Mouse (Mus musculus): ENCODE measurements around the gene Fmnl1. TPM values are rescaled to one million over a fixed set of nuclear protein-coding genes. Genes with fewer than 3 reads are reported as not detected.

Fmnl1 gene
- 3.5 and 4.4 TPM in 2 replicates for polyA plus RNA-seq (2015; fragmentation: Nextera tagmentation; extraction: Ambion mirVana)

GRCm38 (mm10) chr11:103170494-103171285, at the start of gene Fmnl1:
Gene Fmnl1 (plus strand): TSS chr11:103171107.
- H3K9me3 ChIP-seq (replicated peaks; ENCODE audit: control insufficient read depth, low read length), result no peaks in the 10 kb centered on the region
- H3K4me1 ChIP-seq (ENCODE audit: control insufficient read depth, insufficient read depth, low read length), result peaks cover 4% of the 10 kb centered on the region; the same call in 1 of the 2 replicates
- H3K4me3 ChIP-seq (replicated peaks; ENCODE audit: low read length), result peak within 1 kb of the TSS; percentile 59
- peak; percentile 16; the same call in 1 of the 2 replicates for ATAC-seq (ENCODE audit: insufficient read depth, low FRiP score)
- H3K27me3 ChIP-seq (ENCODE audit: control insufficient read depth, insufficient read depth, low read length), result peaks cover 24% of the 10 kb centered on the region
- no peak within 1 kb of the TSS for H3K27ac ChIP-seq (ENCODE audit: low read length)
- 2% methylated on average over 73 of the region's 84 CpGs for WGBS
- no peaks in the 10 kb centered on the region for H3K36me3 ChIP-seq (ENCODE audit: control insufficient read depth, insufficient read depth, low read length)
- peak within 1 kb of the TSS; percentile 71 for H3K9ac ChIP-seq (ENCODE audit: low read length)
- H3K4me2 ChIP-seq (ENCODE audit: low read depth, low read length), result peak within 1 kb of the TSS; percentile 99

- under 1% methylated on average over 39 of the region's 39 CpGs for WGBS
- no peaks in the 10 kb centered on the region for H3K27me3 ChIP-seq (ENCODE audit: control insufficient read depth, insufficient read depth, low read length)
- ATAC-seq (ENCODE audit: insufficient read depth, low FRiP score), result peak; percentile 57
- H3K9me3 ChIP-seq (replicated peaks; ENCODE audit: control insufficient read depth, low read length), result no peaks in the 10 kb centered on the region
- H3K4me1 ChIP-seq (ENCODE audit: control insufficient read depth, insufficient read depth, low read length), result peaks cover 21% of the 10 kb centered on the region
- H3K4me3 ChIP-seq (replicated peaks; ENCODE audit: low read length), result peak within 1 kb of the TSS; percentile 80
- H3K9ac ChIP-seq (ENCODE audit: low read length), result peak within 1 kb of the TSS; percentile 95
- H3K4me2 ChIP-seq (ENCODE audit: low read depth, low read length), result peak within 1 kb of the TSS; percentile 94
- H3K27ac ChIP-seq (ENCODE audit: low read length), result peak within 1 kb of the TSS; percentile 97
- H3K36me3 ChIP-seq (ENCODE audit: control insufficient read depth, insufficient read depth, low read length), result no peaks in the 10 kb centered on the region
Observed at GRCm38 (mm10) chr11:103131701-103132575, 39.0 kb upstream of the Fmnl1 start, which contains the start of gene Hexim2. Gene Hexim2 (plus strand): TSS chr11:103132429.

- Histone ChIP-seq H3K4me1 (ENCODE audit: control insufficient read depth, insufficient read depth, low read length) (peaks cover 21% of the 10 kb centered on the region), H3K36me3 (ENCODE audit: control insufficient read depth, insufficient read depth, low read length) (no peaks in the 10 kb centered on the region), H3K4me3 (replicated peaks; ENCODE audit: low read length) (peak overlapping the region; percentile 80), H3K27me3 (ENCODE audit: control insufficient read depth, insufficient read depth, low read length) (no peaks in the 10 kb centered on the region), H3K9me3 (replicated peaks; ENCODE audit: control insufficient read depth, low read length) (no peaks in the 10 kb centered on the region), H3K27ac (ENCODE audit: low read length) (peak overlapping the region; percentile 97), H3K4me2 (ENCODE audit: low read depth, low read length) (peak overlapping the region; percentile 94), H3K9ac (ENCODE audit: low read length) (peak overlapping the region; percentile 95)
- peak; percentile 93 for ATAC-seq (ENCODE audit: insufficient read depth, low FRiP score)
- WGBS, result under 1% methylated on average over 58 of the region's 58 CpGs
Observed at GRCm38 (mm10) chr11:103132576-103133455, 38.1 kb upstream of the Fmnl1 start.

GRCm38 (mm10) chr11:103133456-103134185, 37.3 kb upstream of the Fmnl1 start:
- H3K27ac ChIP-seq (ENCODE audit: low read length), result peak overlapping the region; percentile 75
- 55% methylated on average over 6 of the region's 6 CpGs for WGBS
- peak overlapping the region; percentile 58 for H3K4me2 ChIP-seq (ENCODE audit: low read depth, low read length)
- peak overlapping the region; percentile 39 for H3K4me3 ChIP-seq (replicated peaks; ENCODE audit: low read length)
- H3K27me3 ChIP-seq (ENCODE audit: control insufficient read depth, insufficient read depth, low read length), result no peaks in the 10 kb centered on the region
- H3K4me1 ChIP-seq (ENCODE audit: control insufficient read depth, insufficient read depth, low read length), result peaks cover 21% of the 10 kb centered on the region
- H3K9me3 ChIP-seq (replicated peaks; ENCODE audit: control insufficient read depth, low read length), result no peaks in the 10 kb centered on the region
- H3K36me3 ChIP-seq (ENCODE audit: control insufficient read depth, insufficient read depth, low read length), result no peaks in the 10 kb centered on the region
- H3K9ac ChIP-seq (ENCODE audit: low read length), result peak overlapping the region; percentile 49
- ATAC-seq (ENCODE audit: insufficient read depth, low FRiP score), result peak; percentile 2; the same call in 1 of the 2 replicates

- H3K9ac ChIP-seq (ENCODE audit: low read length), result no peak overlapping the region
- H3K27ac ChIP-seq (ENCODE audit: low read length), result peak overlapping the region; percentile 75
- no peak for ATAC-seq (ENCODE audit: insufficient read depth, low FRiP score)
- 68% methylated on average over 3 of the region's 3 CpGs for WGBS
- peaks cover 21% of the 10 kb centered on the region for H3K4me1 ChIP-seq (ENCODE audit: control insufficient read depth, insufficient read depth, low read length)
- H3K4me3 ChIP-seq (replicated peaks; ENCODE audit: low read length), result no peak overlapping the region
- H3K9me3 ChIP-seq (replicated peaks; ENCODE audit: control insufficient read depth, low read length), result no peaks in the 10 kb centered on the region
- no peaks in the 10 kb centered on the region for H3K27me3 ChIP-seq (ENCODE audit: control insufficient read depth, insufficient read depth, low read length)
- H3K4me2 ChIP-seq (ENCODE audit: low read depth, low read length), result no peak overlapping the region
- H3K36me3 ChIP-seq (ENCODE audit: control insufficient read depth, insufficient read depth, low read length), result no peaks in the 10 kb centered on the region
Observed at GRCm38 (mm10) chr11:103134221-103134620, 36.7 kb upstream of the Fmnl1 start.

GRCm38 (mm10) chr11:103136039-103136577, 34.8 kb upstream of the Fmnl1 start:
- Histone ChIP-seq H3K36me3 (ENCODE audit: control insufficient read depth, insufficient read depth, low read length) (no peaks in the 10 kb centered on the region), H3K4me2 (ENCODE audit: low read depth, low read length) (no peak overlapping the region), H3K4me3 (replicated peaks; ENCODE audit: low read length) (no peak overlapping the region), H3K9ac (ENCODE audit: low read length) (no peak overlapping the region), H3K27ac (ENCODE audit: low read length) (no peak overlapping the region), H3K27me3 (ENCODE audit: control insufficient read depth, insufficient read depth, low read length) (no peaks in the 10 kb centered on the region), H3K4me1 (ENCODE audit: control insufficient read depth, insufficient read depth, low read length) (peaks cover 26% of the 10 kb centered on the region), H3K9me3 (replicated peaks; ENCODE audit: control insufficient read depth, low read length) (no peaks in the 10 kb centered on the region)
- WGBS, result 75% methylated on average over 8 of the region's 8 CpGs
- no peak for ATAC-seq (ENCODE audit: insufficient read depth, low FRiP score)

GRCm38 (mm10) chr11:103139951-103140762, 30.8 kb upstream of the Fmnl1 start:
- Histone ChIP-seq H3K27me3 (ENCODE audit: control insufficient read depth, insufficient read depth, low read length) (no peaks in the 10 kb centered on the region), H3K27ac (ENCODE audit: low read length) (peak overlapping the region; percentile 98), H3K9ac (ENCODE audit: low read length) (peak overlapping the region; percentile 53), H3K4me2 (ENCODE audit: low read depth, low read length) (no peak overlapping the region), H3K9me3 (replicated peaks; ENCODE audit: control insufficient read depth, low read length) (no peaks in the 10 kb centered on the region), H3K4me1 (ENCODE audit: control insufficient read depth, insufficient read depth, low read length) (peaks cover 31% of the 10 kb centered on the region), H3K36me3 (ENCODE audit: control insufficient read depth, insufficient read depth, low read length) (no peaks in the 10 kb centered on the region), H3K4me3 (replicated peaks; ENCODE audit: low read length) (no peak overlapping the region)
- ATAC-seq (ENCODE audit: insufficient read depth, low FRiP score), result no peak
- 71% methylated on average over 14 of the region's 14 CpGs for WGBS

Data from stomach, embryonic 16.5 days (tissue).